Mouse (Mus musculus) ES-CJ7 (cell line): ENCODE measurements around the gene Gm10100.
"Not testable (repeated sequence)": the region's sequence is repeated elsewhere in the genome, so short reads cannot be mapped to it uniquely, and the experiment has no call there.

Experiments used
- DNase-seq: peaks from one replicate; pipeline ENCODE4 v3.0.0; 2011; ENCODE audit warnings: low read depth, low spot score

Gm10100 gene

GRCm38 (mm10) chr10:77752312-77752711 lies 26.0 kb downstream of the Gm10100 start:
- DNase-seq = not testable (repeated sequence)

GRCm38 (mm10) chr10:77753448-77753847 lies 27.2 kb downstream of the Gm10100 start:
- peak; percentile 28 for DNase-seq

GRCm38 (mm10) chr10:77759582-77759981 lies 33.3 kb downstream of the Gm10100 start, which contains the start of gene Gm3233:
Gm3233 (minus strand) TSS chr10:77759682.
- not testable (repeated sequence) for DNase-seq

GRCm38 (mm10) chr10:77769727-77770126 lies 43.4 kb downstream of the Gm10100 start:
- DNase-seq = no peak

- DNase-seq = not testable (repeated sequence)
Measured at GRCm38 (mm10) chr10:77771225-77771624, 44.9 kb downstream of the Gm10100 start, which contains the start of gene Gm3238. Gm3238 (minus strand) TSS chr10:77771325.

- DNase-seq = not testable (repeated sequence)
Measured at GRCm38 (mm10) chr10:77772142-77772541, 45.9 kb downstream of the Gm10100 start.
